Mouse (Mus musculus): ENCODE data around the gene Vmn1r212. TPM values are rescaled to one million over a fixed set of nuclear protein-coding genes. Genes with fewer than 3 reads are reported as not detected.
"Not testable (repeated sequence)": the region's sequence is repeated elsewhere in the genome, so short reads cannot be mapped to it uniquely, and the experiment has no call there.

Gene Vmn1r212
- not detected in 2 replicates for polyA plus RNA-seq (2012; rRNA removed)

- no peak within 1 kb of the TSS for H3K27ac ChIP-seq (ENCODE audit: insufficient read depth, low read depth, low read length)
- WGBS = 77% methylated on average over 4 of the region's 4 CpGs
These were observed at the start of gene Vmn1r212 for GRCm38 (mm10) chr13:22884105-22884504. TSS of gene Vmn1r212 (minus strand) at chr13:22884205.

GRCm38 (mm10) chr13:22879257-22879656 is 4.7 kb downstream of the Vmn1r212 start:
- no peaks in the 10 kb centered on the region for H3K27me3 ChIP-seq (ENCODE audit: control insufficient read depth, insufficient read depth, low read length)
- H3K27ac ChIP-seq (ENCODE audit: insufficient read depth, low read depth, low read length) = no peak overlapping the region
- no peaks in the 10 kb centered on the region for H3K36me3 ChIP-seq (ENCODE audit: control insufficient read depth, insufficient read depth, low read length)
- H3K4me1 ChIP-seq (ENCODE audit: control insufficient read depth, insufficient read depth, insufficient read length, low read length) = no peaks in the 10 kb centered on the region
- H3K4me3 ChIP-seq (ENCODE audit: low read depth, low read length) = no peak overlapping the region
- WGBS = 95% methylated on average over 1 of the region's 1 CpGs
- TF ChIP-seq CTCF (IDR thresholded peaks at IDR 0.05; ENCODE audit: extremely low read depth, insufficient read length, insufficient replicate concordance, low read depth, low read length) (no peak), POLR2A (IDR thresholded peaks at IDR 0.05; ENCODE audit: low read depth, low read length) (no peak)

More at GRCm38 (mm10) chr13:22884105-22884504, at the start of gene Vmn1r212:
- Histone ChIP-seq H3K4me1 (ENCODE audit: control insufficient read depth, insufficient read depth, insufficient read length, low read length) (no peaks in the 10 kb centered on the region), H3K27me3 (ENCODE audit: control insufficient read depth, insufficient read depth, low read length) (no peaks in the 10 kb centered on the region), H3K4me3 (ENCODE audit: low read depth, low read length) (no peak within 1 kb of the TSS), H3K36me3 (ENCODE audit: control insufficient read depth, insufficient read depth, low read length) (no peaks in the 10 kb centered on the region)
- TF ChIP-seq CTCF (IDR thresholded peaks at IDR 0.05; ENCODE audit: extremely low read depth, insufficient read length, insufficient replicate concordance, low read depth, low read length) (no peak), POLR2A (IDR thresholded peaks at IDR 0.05; ENCODE audit: low read depth, low read length) (no peak)

- TF ChIP-seq POLR2A (IDR thresholded peaks at IDR 0.05; ENCODE audit: low read depth, low read length) (no peak), CTCF (IDR thresholded peaks at IDR 0.05; ENCODE audit: extremely low read depth, insufficient read length, insufficient replicate concordance, low read depth, low read length) (no peak)
- H3K27me3 ChIP-seq (ENCODE audit: control insufficient read depth, insufficient read depth, low read length) = no peaks in the 10 kb centered on the region
- H3K36me3 ChIP-seq (ENCODE audit: control insufficient read depth, insufficient read depth, low read length) = no peaks in the 10 kb centered on the region
- no peak within 1 kb of the TSS for H3K27ac ChIP-seq (ENCODE audit: insufficient read depth, low read depth, low read length)
- no peak within 1 kb of the TSS for H3K4me3 ChIP-seq (ENCODE audit: low read depth, low read length)
- 68% methylated on average over 1 of the region's 1 CpGs for WGBS
- no peaks in the 10 kb centered on the region for H3K4me1 ChIP-seq (ENCODE audit: control insufficient read depth, insufficient read depth, insufficient read length, low read length)
These were observed 26.5 kb downstream of the Vmn1r212 start, which contains the start of gene Vmn1r211 for GRCm38 (mm10) chr13:22857461-22857860. TSS of gene Vmn1r211 (minus strand) at chr13:22857561.

- Histone ChIP-seq H3K4me3 (ENCODE audit: low read depth, low read length) (no peak overlapping the region), H3K4me1 (ENCODE audit: control insufficient read depth, insufficient read depth, insufficient read length, low read length) (no peaks in the 10 kb centered on the region), H3K27ac (ENCODE audit: insufficient read depth, low read depth, low read length) (no peak overlapping the region), H3K27me3 (ENCODE audit: control insufficient read depth, insufficient read depth, low read length) (no peaks in the 10 kb centered on the region), H3K36me3 (ENCODE audit: control insufficient read depth, insufficient read depth, low read length) (no peaks in the 10 kb centered on the region)
- 75% methylated on average over 4 of the region's 4 CpGs for WGBS
- TF ChIP-seq POLR2A (IDR thresholded peaks at IDR 0.05; ENCODE audit: low read depth, low read length) (no peak), CTCF (IDR thresholded peaks at IDR 0.05; ENCODE audit: extremely low read depth, insufficient read length, insufficient replicate concordance, low read depth, low read length) (no peak)
These were observed 29.2 kb downstream of the Vmn1r212 start for GRCm38 (mm10) chr13:22854760-22855159.

- Histone ChIP-seq H3K4me3 (ENCODE audit: low read depth, low read length) (no peak overlapping the region), H3K4me1 (ENCODE audit: control insufficient read depth, insufficient read depth, insufficient read length, low read length) (no peaks in the 10 kb centered on the region), H3K27ac (ENCODE audit: insufficient read depth, low read depth, low read length) (no peak overlapping the region), H3K27me3 (ENCODE audit: control insufficient read depth, insufficient read depth, low read length) (no peaks in the 10 kb centered on the region), H3K36me3 (ENCODE audit: control insufficient read depth, insufficient read depth, low read length) (no peaks in the 10 kb centered on the region)
- WGBS = 68% methylated on average over 1 of the region's 1 CpGs
- no peak for TF ChIP-seq POLR2A (IDR thresholded peaks at IDR 0.05; ENCODE audit: low read depth, low read length)
- TF ChIP-seq CTCF (IDR thresholded peaks at IDR 0.05; ENCODE audit: extremely low read depth, insufficient read length, insufficient replicate concordance, low read depth, low read length) = no peak
These were observed 37.2 kb downstream of the Vmn1r212 start for GRCm38 (mm10) chr13:22846798-22847197.

GRCm38 (mm10) chr13:22844304-22844703 is 39.7 kb downstream of the Vmn1r212 start:
- 71% methylated on average over 3 of the region's 3 CpGs for WGBS
- not testable (repeated sequence) for H3K27me3 ChIP-seq (ENCODE audit: control insufficient read depth, insufficient read depth, low read length); H3K36me3 ChIP-seq (ENCODE audit: control insufficient read depth, insufficient read depth, low read length); H3K27ac ChIP-seq (ENCODE audit: insufficient read depth, low read depth, low read length); H3K4me1 ChIP-seq (ENCODE audit: control insufficient read depth, insufficient read depth, insufficient read length, low read length); H3K4me3 ChIP-seq (ENCODE audit: low read depth, low read length)

Other genes starting within 250 kb of the Vmn1r212 start
- gene Vmn1r207-ps, start 154.6 kb downstream of the Vmn1r212 start, polyA plus RNA-seq (2012; rRNA removed) = not detected in 2 replicates
- not detected in 2 replicates for gene Vmn1r208, start 106.8 kb downstream of the Vmn1r212 start, polyA plus RNA-seq (2012; rRNA removed)
- gene Vmn1r209, start 74.5 kb downstream of the Vmn1r212 start, polyA plus RNA-seq (2012; rRNA removed) = not detected in 2 replicates
- not detected in 2 replicates for gene Vmn1r210, start 52.9 kb downstream of the Vmn1r212 start, polyA plus RNA-seq (2012; rRNA removed)
- not detected in 2 replicates for gene Vmn1r211, start 26.6 kb downstream of the Vmn1r212 start, polyA plus RNA-seq (2012; rRNA removed)
- not detected in 2 replicates for gene Vmn1r213, start 123.5 kb upstream of the Vmn1r212 start, polyA plus RNA-seq (2012; rRNA removed)
- gene Vmn1r214, start 146.2 kb upstream of the Vmn1r212 start, polyA plus RNA-seq (2012; rRNA removed) = not detected in 2 replicates
- not detected in 2 replicates for gene Vmn1r215, start 183.8 kb upstream of the Vmn1r212 start, polyA plus RNA-seq (2012; rRNA removed)
- not detected in 2 replicates for gene Vmn1r217, start 234.0 kb upstream of the Vmn1r212 start, polyA plus RNA-seq (2012; rRNA removed)
- not detected in 2 replicates for gene Vmn1r218, start 248.9 kb upstream of the Vmn1r212 start, polyA plus RNA-seq (2012; rRNA removed)